Comparison of ENCODE assay signal across 15 mouse cellular contexts in the genomic region with DNA sequence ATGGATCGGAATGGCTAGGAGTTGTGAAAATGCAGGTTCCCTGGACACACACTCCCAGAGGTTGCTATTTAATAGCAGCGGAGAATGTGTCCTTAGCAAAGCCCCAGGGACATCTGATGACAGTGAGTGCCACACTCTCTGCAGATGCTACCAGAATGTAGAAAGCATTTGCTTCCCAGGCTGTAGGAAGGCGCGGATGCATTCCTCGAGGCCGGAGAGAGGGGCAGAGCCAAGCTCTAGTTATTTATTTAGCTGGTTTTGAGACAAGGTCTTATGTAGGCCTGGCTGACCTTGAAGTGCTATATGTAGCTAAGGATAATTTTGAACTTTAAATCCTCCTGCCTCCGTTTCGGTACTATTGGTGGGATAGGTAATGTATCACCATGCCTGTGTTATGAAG. TPM values are rescaled to one million over a fixed set of nuclear protein-coding genes. Genes with fewer than 3 reads are reported as not detected.
DNase-seq lines count a peak whose midpoint lies in the region; ATAC-seq and TF ChIP-seq lines count a peak whose summit lies in the region.
"Had no signal": no experiment of that assay in that cellular context is flagged by ENCODE, and none has a peak within 500 bp of the region (broad histone marks: within the 10 kb centered on the region; RNA-seq: fewer than 3 reads in every experiment).

No protein-coding gene starts in this region.

- H3K27ac ChIP-seq in heart, embryonic 14.5 days (replicated peaks in 1 of 2; ENCODE audit: control insufficient read depth in 1 of 2, insufficient read depth in 1 of 2, low read depth in 2 of 2, low read length in 2 of 2): peak overlapping the region; percentile 14 to 80
- H3K27ac ChIP-seq in lung, embryonic 16.5 days (ENCODE audit: low read length): peak overlapping the region; percentile 90
- H3K27ac ChIP-seq in limb, embryonic 10.5 days: peak overlapping the region; percentile 63; the same call in 1 of the 2 replicates
- H3K27ac ChIP-seq in stomach, postnatal 0 days (replicated peaks): peak overlapping the region; percentile 84
- H3K27ac ChIP-seq: liver, embryonic 13.5 days; midbrain, embryonic 12.5 days had no signal

- no peak for TF ChIP-seq CTCF in stomach, postnatal 0 days (IDR thresholded peaks at IDR 0.05; ENCODE audit: low read depth)

- ATAC-seq in heart, embryonic 14.5 days (ENCODE audit: insufficient number of reproducible peaks, insufficient read depth, low FRiP score, low read depth): no peak
- ATAC-seq in lung, embryonic 16.5 days (ENCODE audit: low read depth): no peak
- ATAC-seq in stomach, postnatal 0 days (ENCODE audit: low FRiP score, low TSS enrichment): no peak
- ATAC-seq: Patski had no signal

- 48% methylated on average over 8 of the region's 8 CpGs for WGBS in heart, embryonic 14.5 days
- 39% methylated on average over 8 of the region's 8 CpGs for WGBS in lung, embryonic 16.5 days
- 87% methylated on average over 8 of the region's 8 CpGs for WGBS in limb, embryonic 10.5 days
- WGBS in stomach, postnatal 0 days: 36% methylated on average over 8 of the region's 8 CpGs

- no peak overlapping the region for H3K4me2 ChIP-seq in heart, embryonic 14.5 days (ENCODE audit: low read length)
- no peak overlapping the region for H3K4me2 ChIP-seq in lung, embryonic 16.5 days (ENCODE audit: low read depth, low read length)
- no peak overlapping the region for H3K4me2 ChIP-seq in stomach, postnatal 0 days (replicated peaks; ENCODE audit: low read depth)
- H3K4me2 ChIP-seq: liver, embryonic 13.5 days; midbrain, embryonic 12.5 days had no signal

- intact Hi-C loops in heart, postnatal 14 days (cut with DNase I): no loop called here

- no peaks in the 10 kb centered on the region for H3K9me3 ChIP-seq in heart, embryonic 14.5 days (ENCODE audit: control insufficient read depth, low read length)
- H3K9me3 ChIP-seq in lung, embryonic 16.5 days (ENCODE audit: control insufficient read depth, low read length): no peaks in the 10 kb centered on the region
- no peaks in the 10 kb centered on the region for H3K9me3 ChIP-seq in limb, embryonic 10.5 days (replicated peaks)
- H3K9me3 ChIP-seq in stomach, postnatal 0 days (ENCODE audit: control insufficient read depth, low read length): no peaks in the 10 kb centered on the region
- H3K9me3 ChIP-seq: liver, embryonic 13.5 days; midbrain, embryonic 12.5 days had no signal

- no peak for DNase-seq in heart, postnatal 14 days
- no peak for DNase-seq in lung, postnatal 4 days
- DNase-seq in limb, embryonic 10.5 days (ENCODE audit: low spot score): no peak
- no peak for DNase-seq in stomach, postnatal 0 days (ENCODE audit: low spot score)
- DNase-seq in ovary, postnatal 10 days (ENCODE audit: low spot score): no peak
- DNase-seq in adrenal gland, postnatal 14 days: no peak
- DNase-seq: adrenal gland, postnatal 36 days; cerebellum, adult 8-10 months; gastrocnemius, postnatal 14 days; liver, embryonic 13.5 days had no signal

- no peak for TF ChIP-seq EP300 in stomach, postnatal 0 days (optimal IDR thresholded peaks at IDR 0.05)

- H3K36me3 ChIP-seq in heart, embryonic 14.5 days (ENCODE audit: control insufficient read depth, insufficient read depth, low read length): no peaks in the 10 kb centered on the region
- no peaks in the 10 kb centered on the region for H3K36me3 ChIP-seq in lung, embryonic 16.5 days (ENCODE audit: control insufficient read depth, insufficient read depth, low read length)
- 0 out of 2 replicates have a peak, but pooled peaks cover 3% of the 10 kb centered on the region for H3K36me3 ChIP-seq in limb, embryonic 10.5 days
- no peaks in the 10 kb centered on the region for H3K36me3 ChIP-seq in stomach, postnatal 0 days (ENCODE audit: control insufficient read depth, insufficient read depth, low read length)
- H3K36me3 ChIP-seq: liver, embryonic 13.5 days; midbrain, embryonic 12.5 days had no signal

- H3K4me1 ChIP-seq in heart, embryonic 14.5 days (ENCODE audit: control insufficient read depth in 2 of 2, insufficient read depth in 2 of 2, low read length in 2 of 2): peaks cover 57 to 73% of the 10 kb centered on the region in 2 experiments
- H3K4me1 ChIP-seq in lung, embryonic 16.5 days (replicated peaks; ENCODE audit: control insufficient read depth, insufficient read depth, low read length): peaks cover 73% of the 10 kb centered on the region
- H3K4me1 ChIP-seq in limb, embryonic 10.5 days: peaks cover 83% of the 10 kb centered on the region
- peaks cover 33% of the 10 kb centered on the region for H3K4me1 ChIP-seq in stomach, postnatal 0 days (replicated peaks; ENCODE audit: control insufficient read depth, insufficient read depth)

- H3K27me3 ChIP-seq in heart, embryonic 14.5 days (ENCODE audit: control insufficient read depth, insufficient read depth, low read length): no peaks in the 10 kb centered on the region
- H3K27me3 ChIP-seq in lung, embryonic 16.5 days (ENCODE audit: control insufficient read depth, insufficient read depth, low read depth, low read length): no peaks in the 10 kb centered on the region
- H3K27me3 ChIP-seq in limb, embryonic 10.5 days (ENCODE audit: low read depth, poor library complexity, severe bottlenecking): no peaks in the 10 kb centered on the region
- no peaks in the 10 kb centered on the region for H3K27me3 ChIP-seq in stomach, postnatal 0 days (ENCODE audit: control insufficient read depth, insufficient read depth, low read length)
- H3K27me3 ChIP-seq: Patski had no signal

- no peak overlapping the region for H3K4me3 ChIP-seq in heart, embryonic 14.5 days (ENCODE audit: control insufficient read depth in 1 of 2, insufficient read depth in 1 of 2, low read depth in 1 of 2, low read length in 2 of 2)
- no peak overlapping the region for H3K4me3 ChIP-seq in lung, embryonic 16.5 days (ENCODE audit: low read length)
- no peak overlapping the region for H3K4me3 ChIP-seq in limb, embryonic 10.5 days
- H3K4me3 ChIP-seq in stomach, postnatal 0 days (ENCODE audit: low read depth, low read length): no peak overlapping the region
- H3K4me3 ChIP-seq: erythroblast, embryonic 14.5 days; liver, embryonic 13.5 days; midbrain, embryonic 12.5 days had no signal

- H3K9ac ChIP-seq in heart, embryonic 14.5 days (ENCODE audit: low read length): peak overlapping the region; percentile 1; the same call in 1 of the 2 replicates
- H3K9ac ChIP-seq in lung, embryonic 16.5 days (ENCODE audit: low read length): no peak overlapping the region
- H3K9ac ChIP-seq in stomach, postnatal 0 days (ENCODE audit: low read length): no peak overlapping the region
- H3K9ac ChIP-seq: liver, embryonic 13.5 days; midbrain, embryonic 12.5 days had no signal

RNA-seq across cellular contexts. Expression of gene Mrps23, which starts 49.7 kb away (rescaled TPM):
- polyA plus RNA-seq in heart, embryonic 14.5 days (2014; fragmentation: Nextera tagmentation; extraction: Ambion mirVana): 95.0 and 97.4 TPM in 2 replicates
- total RNA-seq in heart, postnatal 14 days (2021): 100 to 1,000 TPM; 226 to 277 TPM
- polyA plus RNA-seq in lung, embryonic 16.5 days (2015; fragmentation: Nextera tagmentation; extraction: Ambion mirVana): 50.6 and 55.5 TPM in 2 replicates
- 57.9 and 68.1 TPM in 2 replicates for polyA plus RNA-seq in limb, embryonic 10.5 days (2016; fragmentation: Nextera tagmentation; extraction: Ambion mirVana)
- 54.7 and 55.4 TPM in 2 replicates for polyA plus RNA-seq in stomach, postnatal 0 days (2015; fragmentation: Nextera tagmentation; extraction: Ambion mirVana)
- total RNA-seq in adrenal gland, postnatal 14 days (2021): 173 and 176 TPM in 2 replicates

RNA-seq across cellular contexts. Expression of gene Cuedc1, which starts 56.6 kb away (rescaled TPM):
- polyA plus RNA-seq in heart, embryonic 14.5 days (2014; fragmentation: Nextera tagmentation; extraction: Ambion mirVana): 14.3 and 17.0 TPM in 2 replicates
- total RNA-seq in heart, postnatal 14 days (2021): 10 to 100 TPM; 47.9 to 55.6 TPM
- 11.3 and 11.8 TPM in 2 replicates for polyA plus RNA-seq in lung, embryonic 16.5 days (2015; fragmentation: Nextera tagmentation; extraction: Ambion mirVana)
- polyA plus RNA-seq in limb, embryonic 10.5 days (2016; fragmentation: Nextera tagmentation; extraction: Ambion mirVana): 15.0 and 22.6 TPM in 2 replicates
- polyA plus RNA-seq in stomach, postnatal 0 days (2015; fragmentation: Nextera tagmentation; extraction: Ambion mirVana): 12.8 and 13.7 TPM in 2 replicates
- total RNA-seq in adrenal gland, postnatal 14 days (2021): 37.9 and 41.9 TPM in 2 replicates
